Mouse (Mus musculus) ovary, postnatal 14 days (tissue): Measurements from ENCODE around the gene Cspg4.

ENCODE experiments used
- DNase-seq: peaks from one replicate; pipeline ENCODE4 v3.0.0; 2022; ENCODE audit warnings: low spot score

Gene Cspg4

DNA sequence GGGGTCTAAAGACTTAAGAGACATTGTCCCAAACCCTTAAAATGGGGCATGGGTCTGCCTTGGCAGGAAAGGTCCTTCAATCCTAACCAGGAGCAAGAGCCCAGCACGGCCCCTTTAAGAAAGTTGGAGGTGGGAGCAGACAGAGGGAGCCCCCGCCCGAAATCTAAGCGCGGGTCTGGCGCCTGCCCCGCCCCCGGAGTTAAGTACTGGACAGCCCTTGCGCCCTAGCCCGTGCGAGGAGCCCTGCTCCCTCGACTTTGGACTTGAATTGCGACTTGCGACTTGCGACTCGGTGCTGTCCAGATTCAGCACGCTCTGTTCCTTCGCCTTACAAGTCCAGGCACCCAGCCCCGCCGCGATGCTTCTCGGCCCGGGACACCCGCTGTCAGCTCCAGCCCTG lies at the start of gene Cspg4:
Gene Cspg4 (plus strand): TSS at position 202 of the 400 bp plus-strand sequence.
- DNase-seq: no peak

DNA sequence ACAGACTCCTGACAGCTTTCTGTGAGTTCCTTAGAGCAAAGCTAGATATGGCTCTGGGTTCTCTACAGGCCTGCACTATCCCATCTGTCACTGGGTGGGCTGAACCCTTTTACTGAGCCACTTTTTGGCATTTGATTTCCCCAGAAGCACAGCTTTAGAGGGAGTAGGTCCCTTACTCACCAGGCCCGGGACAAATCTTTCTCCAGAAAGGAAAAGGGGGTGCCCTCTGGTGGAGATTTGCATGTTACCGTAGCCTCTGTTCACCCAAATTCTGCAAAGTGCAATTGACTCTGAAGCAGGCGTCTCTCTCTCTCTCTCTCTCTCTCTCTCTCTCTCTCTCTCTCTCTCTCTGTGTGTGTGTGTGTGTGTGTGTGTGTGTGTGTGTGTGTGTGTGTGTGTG lies 39.9 kb upstream of the Cspg4 start:
- no peak for DNase-seq

DNA sequence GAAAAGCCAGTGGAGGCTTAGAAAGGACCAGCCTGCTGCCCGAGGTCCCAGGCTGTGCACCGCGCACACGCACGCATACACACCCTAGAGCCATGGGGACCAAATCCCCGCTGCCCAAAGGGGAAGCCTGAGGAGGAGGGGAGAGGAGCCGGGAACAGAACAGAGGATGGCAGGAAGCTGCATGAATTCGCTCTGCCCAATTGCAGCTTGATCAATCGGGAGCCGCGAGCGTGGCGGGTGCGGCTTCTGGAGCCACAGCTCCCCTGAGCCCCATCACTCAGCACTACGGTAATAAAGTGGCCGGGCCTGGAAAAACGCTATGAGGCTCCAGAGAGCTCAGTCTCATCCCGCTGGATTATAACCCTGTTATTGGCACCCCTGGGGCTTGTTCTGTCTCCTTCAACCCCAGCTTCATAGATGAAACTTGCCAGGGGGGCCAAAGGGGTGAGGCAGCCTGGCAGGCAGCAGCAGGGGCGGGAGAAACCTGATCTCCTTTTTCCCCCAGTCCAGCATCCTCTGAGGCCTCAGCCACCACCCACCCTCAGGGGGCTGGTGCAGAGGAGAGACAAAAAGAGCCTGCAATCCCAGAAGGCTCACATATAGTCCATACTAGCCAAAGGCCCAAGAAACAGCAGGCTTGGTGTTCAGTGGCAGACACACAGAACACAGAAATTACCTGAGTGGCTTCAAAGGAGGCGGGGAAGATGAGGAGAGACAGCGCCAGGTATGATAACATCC lies 39.2 kb upstream of the Cspg4 start:
- no peak for DNase-seq

DNA sequence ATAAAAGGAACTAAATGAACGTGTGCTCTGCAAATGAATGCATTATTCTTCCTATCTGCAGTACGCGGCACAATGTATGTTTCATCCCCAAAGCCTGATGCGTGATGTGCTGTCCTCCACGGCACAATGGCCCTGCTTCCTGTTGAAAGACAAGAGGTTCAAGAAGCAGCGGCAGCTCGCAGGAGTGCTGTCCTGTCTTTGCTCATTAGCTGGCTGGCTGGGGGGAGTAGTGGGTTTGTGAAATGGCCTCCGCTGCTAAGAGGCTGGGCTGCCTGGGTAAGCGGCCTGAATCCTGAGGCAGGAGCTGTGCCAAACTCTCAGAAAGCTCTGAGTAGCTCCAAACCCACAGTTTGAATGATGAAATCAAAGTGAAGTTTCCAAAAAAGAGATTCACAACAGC lies 36.7 kb upstream of the Cspg4 start:
- no peak for DNase-seq

DNA sequence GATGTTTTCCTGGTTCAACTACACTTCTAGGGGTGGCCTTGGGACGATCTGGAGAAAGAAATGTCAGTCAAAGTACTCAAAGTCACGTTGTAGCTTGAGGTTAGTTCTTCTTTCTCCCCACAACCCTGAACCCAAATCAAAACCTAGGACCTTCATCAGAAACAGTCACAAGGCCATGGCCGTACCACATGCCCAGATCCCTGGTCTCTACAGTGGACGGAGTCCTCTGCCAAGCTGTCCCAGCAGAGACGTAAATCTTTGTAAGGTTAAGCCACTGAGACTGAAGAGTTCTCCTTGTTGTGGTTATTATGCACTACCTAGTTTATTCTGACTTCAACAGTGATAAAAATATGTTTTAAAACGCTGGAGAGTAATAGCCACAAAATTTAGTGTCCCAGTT lies 36.0 kb upstream of the Cspg4 start:
- DNase-seq: no peak

DNA sequence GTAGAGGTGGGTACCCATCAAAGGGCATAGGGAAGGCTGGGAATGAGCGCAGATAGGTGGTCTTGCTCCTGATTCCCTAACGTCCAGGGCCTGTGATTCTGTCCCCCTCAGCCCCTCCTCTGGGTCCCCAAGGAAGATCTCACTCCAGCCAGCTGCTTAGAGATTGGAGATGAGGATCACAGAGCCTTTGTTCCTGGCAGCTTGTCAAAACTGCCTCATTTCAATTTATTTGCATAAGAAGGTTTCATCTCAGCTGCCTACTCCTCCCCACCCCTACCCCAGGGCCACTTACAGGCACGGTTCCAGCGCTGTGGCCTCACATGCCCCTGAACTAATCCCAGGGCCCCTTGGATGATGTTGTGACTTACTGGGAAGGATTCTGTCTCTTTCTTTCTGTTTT lies 34.7 kb upstream of the Cspg4 start:
- no peak for DNase-seq

DNA sequence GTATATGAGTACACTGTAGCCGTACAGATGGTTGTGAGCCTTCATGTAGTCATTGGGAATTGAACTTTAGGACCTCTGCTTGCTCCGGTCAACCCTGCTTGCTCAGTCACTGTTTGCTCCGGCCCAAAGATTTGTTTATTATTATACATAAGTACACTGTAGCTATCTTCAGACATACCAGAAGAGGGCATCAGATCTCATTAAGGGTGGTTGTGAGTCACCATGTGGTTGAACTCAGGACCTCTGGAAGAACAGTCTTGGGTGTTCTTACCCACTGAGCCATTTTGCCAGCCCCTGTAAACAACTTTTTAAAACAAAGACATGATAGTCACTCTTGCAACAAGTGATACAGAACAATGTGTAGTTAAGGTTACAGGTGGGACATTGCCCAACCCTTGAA lies 32.9 kb upstream of the Cspg4 start:
- no peak for DNase-seq

DNA sequence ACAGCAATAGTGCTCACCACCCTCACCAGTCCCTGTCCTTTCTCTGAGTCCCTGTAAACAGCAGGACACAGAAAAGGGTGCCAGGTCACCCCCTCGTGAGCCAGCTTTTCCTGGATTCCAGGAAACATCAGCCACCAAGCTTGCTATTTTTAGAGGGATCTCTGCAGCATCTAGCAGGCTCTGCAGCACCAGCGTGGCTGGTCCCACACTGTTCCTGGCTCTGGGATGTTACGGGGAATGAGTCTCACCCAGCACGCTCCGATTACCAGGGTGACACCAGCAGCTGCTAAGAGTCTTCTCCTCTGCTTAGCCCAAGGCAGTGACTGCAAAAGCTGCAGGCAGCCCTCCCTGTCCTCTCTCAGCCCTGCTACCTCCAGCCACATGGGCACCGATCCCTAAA lies 31.9 kb upstream of the Cspg4 start:
- DNase-seq: no peak

DNA sequence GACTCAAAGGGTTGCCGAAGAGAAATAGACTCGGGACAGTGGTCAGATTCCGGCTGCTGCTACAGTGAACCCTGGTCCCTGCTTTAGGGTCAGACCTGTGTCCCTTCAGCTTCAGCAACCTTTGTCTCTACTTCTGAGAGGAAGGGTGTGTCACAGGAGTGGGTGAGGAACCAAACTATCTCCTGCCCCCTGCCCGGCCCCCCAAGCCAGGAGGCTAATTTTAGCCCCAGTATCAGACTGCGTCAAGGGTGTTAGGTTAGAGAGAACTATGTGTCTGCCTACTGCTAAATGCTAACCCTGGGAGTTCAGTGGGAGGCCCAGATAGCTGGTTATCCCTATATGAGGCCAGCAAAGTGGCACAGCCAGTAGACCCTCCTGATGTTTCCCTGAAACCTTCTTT lies 29.7 kb upstream of the Cspg4 start:
- DNase-seq: no peak

DNA sequence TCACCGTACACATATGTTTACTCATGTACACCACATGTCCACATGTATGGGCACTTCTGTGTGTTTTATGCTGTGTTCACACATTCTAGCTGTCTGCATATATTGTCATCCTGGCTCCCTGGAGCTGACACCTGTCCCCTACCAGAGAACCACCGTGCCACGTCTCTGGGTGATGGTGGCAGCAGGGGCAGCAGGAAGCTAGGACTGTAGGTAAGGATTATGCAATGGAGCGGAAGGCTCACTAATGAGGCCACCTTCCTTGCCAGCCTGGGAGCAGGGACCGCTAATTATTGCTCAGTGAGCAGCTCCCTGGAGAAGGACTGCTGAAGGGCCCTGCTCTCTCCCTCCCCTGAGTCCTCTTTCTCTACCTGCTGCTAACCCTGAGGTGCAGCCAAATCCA lies 24.1 kb upstream of the Cspg4 start:
- no peak for DNase-seq

DNA sequence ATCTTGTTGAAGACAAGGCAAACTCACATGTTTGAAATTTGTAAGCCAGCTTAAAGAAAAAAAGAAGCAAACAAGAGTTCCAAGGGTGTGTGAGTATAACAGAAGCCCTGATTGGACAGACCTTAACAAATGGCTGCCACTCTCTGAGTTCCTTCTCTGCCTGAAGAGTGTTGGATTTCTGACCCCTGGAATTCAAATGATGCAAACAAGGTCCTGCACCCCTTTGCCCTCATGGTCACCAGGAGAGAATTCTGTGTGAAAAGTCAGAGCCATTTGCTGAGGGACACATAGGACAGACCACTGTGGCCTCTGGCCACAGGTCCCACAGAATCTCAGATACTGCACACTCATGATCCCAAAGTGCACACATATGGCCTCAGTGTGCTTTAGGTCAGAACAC lies 23.0 kb upstream of the Cspg4 start:
- no peak for DNase-seq

DNA sequence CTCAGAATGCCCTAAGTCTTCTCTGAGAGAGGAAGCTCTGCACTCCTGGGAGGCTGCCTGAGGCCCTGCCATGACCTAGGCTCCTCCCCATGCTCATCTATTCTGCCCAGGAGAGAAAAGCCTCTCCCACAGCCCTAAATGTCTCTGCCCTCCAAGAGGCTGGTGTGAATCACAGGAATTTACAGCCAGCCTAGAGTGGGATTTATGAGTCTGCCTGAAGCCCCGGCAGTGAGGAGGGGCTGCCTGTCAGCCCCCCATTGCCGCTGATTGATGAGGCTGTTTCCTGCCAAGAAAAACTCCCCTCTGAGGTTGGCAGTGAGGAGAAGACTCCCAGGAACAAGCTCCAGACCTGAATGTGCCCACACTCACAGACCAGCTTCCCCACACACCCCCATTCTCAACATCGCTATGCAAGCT lies 22.5 kb upstream of the Cspg4 start:
- no peak for DNase-seq

DNA sequence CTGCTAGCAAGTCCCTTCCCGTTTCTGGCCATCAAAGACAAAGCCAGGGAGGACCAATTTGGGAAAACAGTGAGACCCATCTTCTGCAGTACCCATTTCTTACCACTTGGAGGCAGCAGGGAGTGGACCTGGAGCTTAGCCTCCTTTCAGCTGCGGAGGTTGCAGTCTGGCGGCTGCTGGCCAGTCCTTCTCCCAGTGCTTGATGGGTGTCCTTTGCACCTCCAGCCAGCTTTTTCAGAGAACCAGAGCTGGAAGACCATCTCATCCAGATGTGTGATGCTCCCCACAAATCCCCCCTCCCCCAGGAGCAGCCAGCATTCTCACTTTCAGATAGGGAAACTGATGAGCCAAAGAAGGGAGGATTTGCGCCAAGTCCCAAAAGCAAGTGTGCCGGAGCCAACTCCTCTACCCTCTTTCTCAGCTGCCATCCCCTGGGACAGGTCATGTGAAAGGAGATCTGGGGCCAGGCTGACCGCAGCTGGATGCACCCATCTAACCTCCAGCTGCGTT lies 21.1 kb upstream of the Cspg4 start:
- DNase-seq: peak; percentile 76

DNA sequence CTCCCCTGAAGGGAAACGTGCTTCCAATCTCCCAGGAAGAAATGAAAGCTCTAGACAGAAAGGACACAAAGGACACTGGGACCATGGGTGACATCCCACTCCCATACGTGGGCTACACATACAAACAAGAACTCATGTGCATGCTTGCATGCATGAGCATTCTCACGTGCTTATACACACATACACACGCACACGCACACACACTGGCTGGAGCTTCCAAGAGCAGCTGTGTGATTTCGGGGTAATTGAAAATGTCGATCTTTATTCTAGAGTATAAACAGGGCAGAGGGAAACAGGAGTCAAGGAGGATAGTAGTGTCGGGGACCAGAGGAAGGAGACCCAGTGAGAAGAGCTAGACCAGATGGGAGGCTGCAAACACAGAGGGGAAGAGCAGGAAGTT lies 20.2 kb upstream of the Cspg4 start:
- no peak for DNase-seq

DNA sequence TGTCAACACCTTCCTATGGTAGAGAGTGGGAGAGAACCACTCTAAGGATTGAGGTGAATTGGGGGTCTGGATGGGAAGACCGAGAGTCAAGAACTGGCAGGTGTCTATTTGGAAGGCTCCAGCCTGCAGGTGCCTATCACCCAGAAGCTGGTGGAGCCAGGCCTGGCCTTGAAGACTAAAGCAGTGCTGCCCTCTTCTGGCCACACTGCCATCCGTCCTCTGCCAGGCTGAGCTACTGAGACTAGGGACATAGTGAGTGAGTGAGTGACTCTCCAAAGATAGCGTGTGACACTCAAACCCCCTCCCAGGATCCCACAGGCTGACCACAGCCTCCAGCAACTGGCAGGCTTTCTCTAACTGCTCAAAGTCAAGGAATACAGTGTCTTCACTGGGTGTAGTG lies 17.3 kb upstream of the Cspg4 start:
- peak; percentile 49 for DNase-seq

DNA sequence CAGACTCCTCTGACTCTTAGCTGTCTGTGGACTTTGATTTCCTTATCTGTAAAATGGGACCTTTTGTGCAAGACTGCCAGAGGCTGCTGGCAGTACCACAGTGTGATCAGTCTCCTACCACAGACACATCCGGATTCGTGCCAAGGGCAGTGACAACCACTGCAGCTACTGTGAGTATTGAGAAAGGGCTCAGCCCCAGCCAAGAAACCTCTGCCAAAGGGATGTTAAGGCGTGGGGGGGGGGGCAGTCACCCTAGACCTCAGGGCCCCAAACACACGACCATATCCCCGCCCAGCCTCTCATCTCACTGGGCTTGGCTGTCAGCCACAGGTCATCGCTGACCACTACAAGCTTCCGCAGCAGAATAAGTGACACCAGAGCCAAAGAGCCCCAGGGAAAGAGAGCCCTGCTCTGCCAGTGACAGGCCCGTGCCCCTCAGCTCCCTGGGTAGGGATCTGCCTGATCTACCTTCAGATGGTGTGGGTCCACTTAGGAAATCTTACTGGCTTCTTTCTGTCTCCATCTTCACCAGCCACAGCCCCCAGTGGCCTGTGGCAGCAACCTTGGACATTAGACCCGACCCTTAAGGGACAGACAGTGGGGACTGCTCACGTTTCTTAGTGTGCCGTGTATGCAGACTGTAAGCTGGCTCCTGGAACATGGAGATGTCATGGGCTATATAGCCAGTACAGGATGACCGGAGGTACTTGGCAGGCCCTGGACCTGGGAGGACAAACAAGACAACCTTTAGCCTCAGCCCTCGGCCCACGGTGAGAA lies 14.5 kb upstream of the Cspg4 start:
- DNase-seq: no peak

DNA sequence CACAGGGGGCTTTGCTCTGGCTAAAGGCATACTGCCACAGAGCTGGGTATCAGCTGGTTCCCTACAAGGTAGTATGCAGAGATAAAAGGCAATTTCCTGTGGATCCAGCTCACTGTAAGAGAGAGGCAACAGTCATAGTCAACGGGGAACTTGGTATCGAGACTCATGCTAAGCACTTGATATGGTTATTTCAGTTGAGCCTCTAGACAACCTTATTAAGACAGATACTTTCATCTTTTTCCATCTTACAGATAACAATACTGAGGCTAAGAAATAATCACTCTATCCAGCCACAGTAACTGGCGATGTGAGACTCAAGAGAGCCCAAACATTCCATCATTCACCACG lies 14.0 kb upstream of the Cspg4 start:
- DNase-seq: no peak

DNA sequence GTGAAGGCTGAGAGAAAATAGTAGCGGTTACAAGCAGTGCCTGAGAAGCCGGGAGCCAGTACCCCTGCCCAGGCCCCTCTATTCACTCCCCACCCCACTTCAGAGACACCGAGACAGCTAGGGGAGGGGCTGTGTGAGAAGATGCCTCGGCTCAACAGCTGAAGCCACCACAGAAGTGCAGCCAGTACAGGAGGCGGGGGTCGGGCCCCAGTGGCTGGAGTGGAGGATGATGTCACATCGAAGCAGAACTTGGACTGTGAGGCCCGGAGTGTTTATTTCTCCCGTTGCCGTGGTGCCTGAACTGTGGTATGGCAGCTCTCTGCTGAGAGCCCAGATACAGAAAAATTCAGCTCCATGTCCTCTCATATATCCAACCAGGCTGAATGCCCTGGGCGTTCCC lies 13.1 kb upstream of the Cspg4 start:
- no peak for DNase-seq

DNA sequence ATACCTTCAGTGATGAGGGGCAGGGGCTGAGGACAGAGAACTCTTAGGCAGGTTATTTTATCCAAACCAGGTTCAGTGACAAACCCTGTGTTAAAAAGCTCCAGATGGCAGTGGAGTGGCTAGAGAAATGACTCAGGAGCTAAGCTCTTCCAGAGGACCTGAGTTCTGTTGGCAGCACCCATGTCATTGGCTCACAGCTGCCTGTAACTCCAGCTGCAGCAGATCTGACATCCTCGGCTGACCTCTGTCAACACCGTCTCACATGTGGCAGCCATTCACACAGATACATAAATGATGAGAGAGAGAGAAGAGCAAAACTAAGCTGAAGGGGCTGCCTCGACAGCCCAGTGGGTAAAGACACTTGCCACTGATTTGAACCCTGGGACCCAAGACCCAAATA lies 7.4 kb upstream of the Cspg4 start:
- no peak for DNase-seq

DNA sequence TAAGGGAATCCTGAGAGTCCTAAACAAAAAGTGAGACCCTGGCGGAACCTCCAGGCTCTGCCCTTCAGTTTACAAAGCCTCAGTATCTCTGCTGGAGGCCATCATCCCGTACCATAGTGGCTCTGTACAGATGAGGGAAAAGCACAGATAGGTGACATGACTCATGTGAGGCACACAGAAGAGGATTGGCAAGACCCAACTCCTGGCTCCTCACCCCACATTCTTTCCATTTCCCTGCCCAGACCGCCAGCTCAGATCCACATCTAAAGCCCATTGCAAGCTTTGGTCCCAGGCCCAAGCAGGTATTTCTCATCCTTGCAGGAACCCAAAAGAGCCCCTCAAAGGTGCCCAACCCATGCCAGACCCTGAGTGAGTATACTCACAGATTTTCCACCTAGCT lies 4.8 kb upstream of the Cspg4 start:
- DNase-seq: no peak

DNA sequence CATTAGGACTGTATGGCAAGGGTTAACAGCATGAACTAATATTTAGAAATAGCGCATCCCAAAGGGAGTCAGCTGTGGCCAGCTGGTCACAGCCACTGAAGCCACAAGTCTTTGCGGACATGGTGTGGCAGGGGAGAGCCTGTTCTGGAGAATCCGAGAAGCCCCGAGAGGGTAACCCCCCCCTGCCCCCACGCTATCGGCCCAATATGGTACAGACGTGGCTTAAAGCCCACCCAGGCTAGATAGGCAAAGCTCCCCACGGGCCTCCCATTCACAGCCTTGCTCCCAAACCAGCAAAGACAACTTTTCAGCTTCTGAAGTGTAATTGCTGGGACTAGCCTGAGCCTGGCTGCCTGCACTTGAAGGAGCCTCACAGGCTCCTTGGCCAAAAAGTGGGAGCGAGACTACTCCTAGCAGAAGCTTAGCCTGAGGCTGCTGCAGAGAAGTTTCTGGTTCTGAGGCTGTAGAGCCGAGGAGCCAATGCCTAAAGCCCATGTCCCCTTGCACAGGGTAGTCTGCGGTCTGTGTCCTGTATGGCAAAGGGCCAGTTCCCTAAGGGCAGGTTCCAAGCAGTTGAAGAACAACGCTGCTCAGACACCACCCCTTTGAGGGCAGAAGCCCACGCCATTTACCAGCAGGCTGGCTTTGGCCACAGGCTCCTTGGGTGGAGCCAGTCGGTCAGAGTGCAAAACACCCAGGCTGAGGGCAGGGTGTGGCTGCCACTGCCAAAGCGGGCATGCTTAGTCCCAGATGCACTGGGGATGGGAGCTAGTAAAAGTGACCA lies 4.2 kb upstream of the Cspg4 start:
- no peak for DNase-seq

DNA sequence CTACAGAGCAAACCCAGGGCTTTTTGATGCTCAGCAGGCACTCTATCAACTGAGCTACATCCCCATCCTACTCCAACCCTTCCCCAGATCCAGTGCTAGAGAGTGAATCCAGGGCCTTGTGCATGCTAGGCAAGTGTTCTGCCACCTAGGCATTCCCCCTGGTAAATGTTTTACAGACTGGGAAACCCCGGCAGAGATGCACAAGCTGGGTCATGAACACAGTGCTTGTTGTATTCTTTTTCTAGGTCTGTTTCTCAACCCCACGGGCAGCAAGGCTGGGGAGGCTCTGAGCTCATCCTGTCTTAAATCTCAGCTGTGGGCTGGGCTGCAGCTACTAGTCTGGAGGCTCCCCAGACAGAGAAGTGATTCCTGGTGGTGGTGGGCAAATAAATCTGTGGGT lies 2.0 kb upstream of the Cspg4 start:
- DNase-seq: no peak

DNA sequence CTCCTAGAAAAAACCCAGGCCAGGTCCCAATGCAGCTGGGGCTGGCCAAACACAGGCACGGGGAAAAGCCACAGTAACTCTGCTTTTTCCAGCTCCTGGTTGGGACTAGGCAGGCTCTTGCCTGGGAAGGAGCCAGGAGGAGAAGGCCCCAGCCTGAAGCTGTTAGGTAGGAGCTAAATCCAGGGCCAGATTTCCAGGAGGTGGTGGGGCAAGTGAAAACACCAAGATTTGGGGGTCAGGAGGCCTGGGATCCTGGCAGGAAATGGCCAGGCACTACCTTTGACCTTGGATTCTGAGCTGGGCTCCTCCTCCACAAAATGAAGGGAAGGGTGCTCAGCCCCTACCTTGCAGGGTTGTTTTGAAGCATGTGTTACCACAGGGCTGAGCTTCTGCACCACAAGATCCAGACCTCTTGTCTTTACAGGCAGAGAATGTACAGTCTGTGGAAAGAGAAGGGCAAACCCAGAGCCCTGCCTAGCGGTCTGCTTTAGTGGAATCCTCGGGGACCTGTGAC lies 560 bp upstream of the Cspg4 start, which contains the start of gene Odf3l1:
Gene Odf3l1 (minus strand): TSS at position 464 of the 514 bp plus-strand sequence.
- DNase-seq: no peak
